Mouse (Mus musculus): ENCODE results near the gene Bckdk.

Gene Bckdk

DNA sequence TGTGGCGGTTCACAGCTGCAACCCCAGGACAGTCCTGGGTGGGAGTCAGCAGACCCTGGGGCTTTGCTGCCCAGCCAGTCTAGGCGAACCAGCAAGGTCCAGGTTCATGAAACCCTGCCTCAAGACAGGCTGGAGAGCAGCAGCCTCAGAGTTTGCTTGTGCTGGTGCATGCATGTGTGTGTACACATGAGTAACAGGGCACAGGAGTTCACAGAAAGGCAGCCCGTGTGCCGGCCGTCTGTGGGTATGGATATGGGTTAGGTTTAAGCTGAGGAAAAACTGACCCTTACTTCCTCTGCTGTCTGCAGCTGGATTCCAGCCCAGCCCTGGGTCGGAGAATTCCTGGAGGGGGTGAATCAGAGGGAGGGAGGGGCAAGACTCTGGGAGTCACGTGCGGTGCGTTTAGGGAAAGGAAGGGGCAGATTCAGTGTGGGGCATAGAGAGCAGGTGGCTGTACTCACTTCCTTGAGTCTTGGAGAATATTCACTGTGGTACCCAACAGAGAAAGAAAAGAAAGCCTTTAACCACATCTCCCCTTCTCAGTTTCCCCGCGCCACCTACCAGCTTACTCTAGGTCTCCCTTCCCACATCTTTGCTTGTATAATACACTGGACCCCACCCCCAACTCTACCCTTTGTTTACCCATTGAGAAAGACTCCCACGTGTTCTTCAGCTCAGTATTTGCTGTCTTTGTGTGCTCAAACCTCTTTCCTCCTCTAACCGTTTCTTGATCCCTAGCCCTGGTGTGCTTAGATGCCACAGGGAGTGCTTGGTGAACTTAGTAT is 27.7 kb downstream of the Bckdk start:
- ChIA-PET POLR2A (interaction anchor here in 3 of 4 experiments (0.6 to 11.4 kb wide), 48 partner anchors 8 to 914 kb away, joined by 3 to 433 read pairs (median 6); partner anchors contain the start of genes Fus (in 3 of the 3), Kat8 (in 3 of the 3), Vkorc1 (in 3 of the 3) and Bckdk (in 2 of the 3)), CTCF (interaction anchor here in 3 of 4 experiments (0.5 to 7.5 kb wide), 23 partner anchors 9 to 689 kb away, joined by 3 to 120 read pairs (median 4); partner anchors contain the start of genes Fus (in 1 of the 3), Hsd3b7 (in 1 of the 3) and Prss36 (in 1 of the 3))

DNA sequence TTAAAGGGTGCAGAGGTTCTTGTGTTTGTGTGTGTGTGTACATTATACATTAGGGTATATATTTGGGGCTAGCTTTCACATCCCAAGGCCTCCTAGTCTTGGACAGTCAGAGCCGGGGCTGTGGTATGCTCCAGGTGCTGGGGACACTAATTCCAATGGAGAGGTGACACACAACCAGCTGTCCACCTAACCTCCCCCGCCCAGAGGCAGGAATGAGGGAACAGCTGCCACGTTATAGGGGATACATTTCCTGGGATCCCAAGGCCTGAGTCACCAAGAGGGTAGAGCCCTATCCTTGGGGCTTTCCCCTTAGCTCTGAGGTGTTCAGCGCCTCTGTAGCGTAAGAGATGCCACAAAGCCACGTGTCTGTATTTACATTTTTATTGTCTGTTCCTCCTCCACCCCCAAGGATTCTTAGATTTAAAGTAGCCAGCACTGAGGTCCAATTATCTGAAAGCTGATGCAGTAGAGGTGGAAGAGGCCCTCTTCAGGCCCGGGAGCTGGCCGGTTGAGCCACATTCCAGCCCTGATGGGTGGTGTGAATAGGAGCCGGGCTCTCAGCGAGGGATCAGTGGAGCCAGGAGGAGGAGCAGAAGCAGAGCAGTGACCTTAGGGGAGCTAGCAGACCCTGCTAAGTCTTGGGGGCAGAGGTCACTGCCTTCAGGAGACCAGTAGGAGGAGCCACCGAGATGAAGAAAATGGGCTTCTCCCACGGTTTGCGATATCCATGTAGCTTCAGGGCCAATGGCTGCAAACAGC is 28.6 kb downstream of the Bckdk start:
- CTCF ChIA-PET, result interaction anchor here (0.5 to 7.5 kb wide), 35 partner anchors 9 to 724 kb away, joined by 3 to 120 read pairs (median 3); partner anchors contain the start of genes Fbxl19 (in 1 of the 4), Fus (in 1 of the 4), Hsd3b7 (in 1 of the 4) and Kat8 (in 1 of the 4)
- POLR2A ChIA-PET, result interaction anchor here (0.6 to 11.4 kb wide), 69 partner anchors 9 to 1593 kb away, joined by 3 to 433 read pairs (median 4); partner anchors contain the start of genes Kat8 (in 4 of the 4), Fus (in 3 of the 4), Vkorc1 (in 3 of the 4) and Bckdk (in 2 of the 4)

DNA sequence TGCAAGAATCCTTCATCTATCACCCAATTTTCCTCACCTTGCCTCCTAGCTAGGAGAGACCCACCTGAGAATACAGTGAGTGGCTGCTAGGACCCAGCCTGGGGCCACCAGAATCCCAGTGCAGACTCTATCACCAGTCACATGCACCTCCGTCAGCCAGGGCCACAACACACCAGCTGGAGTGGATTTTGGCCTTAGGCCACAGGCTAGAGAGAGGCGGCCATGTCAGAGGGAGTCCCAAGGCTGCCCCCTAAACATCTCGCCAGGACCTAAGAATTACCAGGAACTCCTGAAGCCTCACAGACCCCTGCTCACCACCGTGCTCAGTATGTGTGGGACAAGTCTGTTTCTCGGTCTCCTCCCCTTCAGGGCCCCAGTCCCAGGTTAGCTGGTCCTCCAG is 30.2 kb downstream of the Bckdk start:
- ChIA-PET CTCF (interaction anchor here in 3 of 4 experiments (0.6 to 7.5 kb wide), 14 partner anchors 8 to 303 kb away, joined by 3 to 120 read pairs (median 19); partner anchors contain the start of genes Armc5 (in 1 of the 3), Kat8 (in 1 of the 3) and Prss36 (in 1 of the 3)), POLR2A (interaction anchor here (0.7 to 11.4 kb wide), 32 partner anchors 11 to 346 kb away, joined by 3 to 433 read pairs (median 10); partner anchors contain the start of genes Fus (in 3 of the 4), Bckdk (in 2 of the 4), Gm21974 (in 2 of the 4) and Hsd3b7 (in 2 of the 4))

DNA sequence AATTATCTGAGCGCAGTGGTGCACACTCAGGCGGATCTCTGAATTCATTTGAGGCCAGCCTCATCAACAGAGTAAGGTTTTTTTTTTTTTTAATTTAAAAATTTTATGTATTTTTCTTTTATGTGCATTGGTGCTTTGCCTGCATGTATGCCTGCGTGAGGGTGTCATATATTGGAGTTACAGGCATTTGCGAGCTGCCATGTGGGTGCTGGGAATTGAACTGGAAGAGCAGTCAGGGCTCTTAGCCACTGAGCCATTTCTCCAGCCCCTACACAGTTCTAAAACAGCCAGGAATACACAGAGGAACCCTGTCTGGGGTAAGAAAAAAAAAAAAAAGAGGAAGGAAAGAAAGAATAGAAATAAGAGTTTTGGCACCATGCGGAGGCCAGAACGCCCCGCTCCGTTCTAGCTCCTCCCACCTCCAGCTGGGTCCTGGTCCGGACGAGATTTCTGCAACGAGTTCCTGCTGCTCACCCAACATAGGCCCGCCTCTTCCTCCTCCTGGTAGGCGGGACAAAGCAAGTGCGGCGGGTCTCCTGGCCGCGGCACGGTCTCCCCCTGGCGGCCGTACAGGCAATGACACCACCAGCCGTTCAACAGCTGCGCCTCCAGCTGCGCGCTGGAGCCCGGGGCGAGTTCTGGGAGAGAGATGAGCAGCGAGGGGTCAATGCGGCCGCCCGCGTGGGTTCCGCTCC is 31.3 kb downstream of the Bckdk start:
- POLR2A ChIA-PET, result interaction anchor here (0.6 to 11.4 kb wide), 89 partner anchors 8 to 528 kb away, joined by 3 to 433 read pairs (median 5); partner anchors contain the start of genes Kat8 (in 4 of the 4), Fus (in 3 of the 4), Pycard (in 3 of the 4) and Setd1a (in 3 of the 4)
- CTCF ChIA-PET, result interaction anchor here (0.5 to 7.5 kb wide), 76 partner anchors 8 to 527 kb away, joined by 3 to 120 read pairs (median 5); partner anchors contain the start of genes Kat8 (in 3 of the 4), Prss36 (in 2 of the 4), Armc5 (in 1 of the 4) and Bckdk (in 1 of the 4)

DNA sequence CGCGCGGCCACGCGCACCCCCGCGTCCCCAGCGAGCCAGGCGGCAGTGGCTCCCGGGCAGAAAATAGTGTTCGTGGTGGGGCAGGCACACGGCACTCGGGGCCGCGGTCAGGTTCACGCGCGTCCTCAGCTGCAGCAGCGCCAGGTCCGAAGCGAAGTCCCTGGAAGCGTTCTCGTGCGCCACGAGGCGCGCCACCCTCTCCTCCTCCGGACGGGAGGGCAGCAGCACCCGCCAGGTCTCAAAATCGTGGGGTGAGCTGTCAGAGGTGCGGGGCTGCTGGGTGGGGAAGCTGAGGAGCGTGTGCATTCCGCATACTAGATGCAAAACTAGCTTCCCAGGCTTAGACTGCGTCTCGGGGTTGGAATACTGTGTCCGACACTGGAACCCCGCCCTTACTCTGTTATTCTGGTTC is 31.9 kb downstream of the Bckdk start:
- ChIA-PET POLR2A (interaction anchor here (0.5 to 11.4 kb wide), 92 partner anchors 9 to 457 kb away, joined by 3 to 433 read pairs (median 5); partner anchors contain the start of genes Kat8 (in 4 of the 4), Fus (in 3 of the 4), Pycard (in 3 of the 4) and Setd1a (in 3 of the 4)), CTCF (interaction anchor here (0.5 to 7.5 kb wide), 74 partner anchors 9 to 526 kb away, joined by 3 to 120 read pairs (median 5); partner anchors contain the start of genes Kat8 (in 3 of the 4), Prss36 (in 2 of the 4), Armc5 (in 1 of the 4) and Bckdk (in 1 of the 4))

DNA sequence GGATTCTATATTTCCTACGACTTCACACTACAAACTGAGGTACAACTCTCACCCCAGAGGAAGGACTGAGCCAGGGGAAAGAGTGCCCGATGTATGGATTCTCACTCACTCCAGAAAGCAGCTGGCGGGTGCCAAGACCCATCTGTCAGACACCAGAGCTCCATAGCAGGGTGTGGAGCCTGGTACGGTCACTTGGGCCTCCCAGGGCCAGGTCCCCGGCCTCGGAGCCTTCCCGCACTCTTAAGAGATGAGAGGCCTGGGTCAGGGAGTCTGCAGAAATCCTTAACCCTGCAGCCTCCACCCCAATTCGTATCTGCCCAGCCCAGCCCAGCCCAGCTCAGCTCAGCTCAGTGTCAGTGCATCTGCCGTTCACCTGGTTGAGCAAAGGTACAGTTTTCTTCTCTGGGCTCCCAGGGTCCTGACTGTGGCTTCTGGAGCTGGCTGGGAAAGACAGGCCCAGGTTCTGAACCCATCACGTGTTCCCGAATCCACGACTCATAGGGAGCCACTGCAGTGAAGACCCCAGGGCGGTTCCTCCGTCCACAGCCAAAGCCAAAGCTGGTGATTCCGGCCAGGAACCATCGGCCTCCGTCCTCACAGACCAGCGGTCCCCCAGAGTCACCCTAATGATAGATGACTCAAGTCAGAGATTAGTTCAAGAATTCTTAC is 32.5 kb downstream of the Bckdk start:
- POLR2A ChIA-PET, result interaction anchor here (0.5 to 11.4 kb wide), 61 partner anchors 8 to 425 kb away, joined by 3 to 433 read pairs (median 6); partner anchors contain the start of genes Fus (in 3 of the 4), Pycard (in 3 of the 4), Setd1a (in 3 of the 4) and Bckdk (in 2 of the 4)
- CTCF ChIA-PET, result interaction anchor here (0.5 to 7.5 kb wide), 47 partner anchors 8 to 409 kb away, joined by 3 to 120 read pairs (median 6); partner anchors contain the start of genes Kat8 (in 4 of the 4), Prss36 (in 2 of the 4), Bckdk (in 1 of the 4) and Bcl7c (in 1 of the 4)

DNA sequence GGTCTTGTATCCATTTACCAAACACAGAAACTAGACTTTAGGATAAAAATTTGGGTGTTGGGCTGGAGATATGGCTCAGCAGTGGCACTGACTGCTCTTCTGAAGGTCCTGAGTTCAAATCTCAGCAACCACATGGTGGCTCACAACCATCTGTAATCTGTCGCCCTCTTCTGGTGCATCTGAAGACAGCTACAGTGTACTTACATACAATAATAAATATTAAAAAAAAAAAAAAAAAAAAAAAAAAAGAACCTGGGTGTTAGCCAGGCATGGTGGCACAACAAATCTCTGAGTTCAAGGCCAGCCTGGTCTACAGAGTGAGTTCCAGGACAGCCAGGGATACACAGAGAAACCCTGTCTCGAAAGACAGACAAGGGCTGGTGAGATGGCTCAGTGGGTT is 38.2 kb downstream of the Bckdk start:
- ChIA-PET CTCF (interaction anchor here (0.6 to 1.8 kb wide), 14 partner anchors 9 to 822 kb away, joined by 3 to 14 read pairs (median 4); partner anchors contain the start of genes Gm21974 (in 1 of the 4), Kat8 (in 1 of the 4) and Vkorc1 (in 1 of the 4)), POLR2A (interaction anchor here (0.6 to 8.8 kb wide), 14 partner anchors 10 to 1642 kb away, joined by 3 to 120 read pairs (median 4); partner anchors contain the start of genes Fus (in 2 of the 4) and Inpp5f (in 1 of the 4))

DNA sequence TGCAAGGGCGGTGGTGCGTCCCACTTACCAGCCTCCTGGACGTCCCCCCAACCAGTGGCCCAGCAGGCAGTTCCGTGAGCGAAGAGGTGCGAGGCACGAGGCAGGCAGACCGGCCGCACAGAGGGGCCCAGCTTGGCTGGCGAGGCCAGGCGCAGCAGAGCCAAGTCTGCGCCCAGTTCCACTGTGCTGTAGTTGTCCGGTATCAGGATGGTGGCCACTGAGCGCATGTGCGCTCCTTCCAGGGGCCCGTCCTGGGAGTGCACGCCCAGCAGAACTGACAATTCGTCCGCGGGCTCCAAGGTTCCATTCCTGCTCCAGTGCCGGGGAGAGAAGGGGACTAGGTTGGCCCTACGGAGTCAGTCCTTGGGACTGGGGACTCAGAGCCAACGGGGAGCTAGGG is 40.7 kb downstream of the Bckdk start:
- CTCF ChIA-PET, result interaction anchor here in 3 of 4 experiments (0.5 to 8.3 kb wide), 7 partner anchors 9 to 254 kb away, joined by 3 to 54 read pairs (median 4); no protein-coding TSS in a partner anchor
- POLR2A ChIA-PET, result interaction anchor here (0.6 to 9.5 kb wide), 36 partner anchors 8 to 691 kb away, joined by 3 to 120 read pairs (median 5); partner anchors contain the start of genes Fus (in 3 of the 4), Kat8 (in 2 of the 4), Ctf1 (in 1 of the 4) and Hsd3b7 (in 1 of the 4)

DNA sequence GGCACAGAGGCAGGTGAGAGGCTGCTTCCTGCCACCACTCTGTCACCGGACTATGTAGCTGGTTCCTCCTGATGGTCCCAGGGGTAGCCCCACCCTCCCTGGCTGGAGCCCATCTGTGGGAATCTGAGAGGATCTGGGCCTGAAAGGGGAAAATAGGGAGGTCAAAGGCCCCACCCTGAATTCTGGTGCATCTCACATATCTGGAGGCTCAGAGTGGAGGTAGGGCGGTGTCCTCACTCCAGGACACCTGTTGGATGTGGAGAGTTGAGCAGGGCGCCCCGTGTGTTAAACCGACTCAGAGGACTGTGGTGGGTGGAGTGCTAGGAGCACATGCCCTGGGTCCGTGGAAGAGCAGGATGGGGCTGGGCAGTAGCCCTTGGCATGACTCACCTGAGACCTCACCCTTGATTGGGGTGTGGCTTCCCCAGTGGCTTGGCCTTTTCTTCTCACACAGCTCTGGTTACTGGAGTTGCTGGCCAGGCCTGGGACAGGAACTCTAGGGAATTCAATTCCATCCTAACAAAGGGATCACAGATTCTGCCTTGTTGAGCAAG is 42.7 kb downstream of the Bckdk start, which contains the start of gene Prss36:
Prss36 (minus strand) TSS at position 256 of the 554 bp plus-strand sequence.
- ChIA-PET CTCF (interaction anchor here in 3 of 4 experiments (0.6 to 8.3 kb wide), 6 partner anchors 11 to 79 kb away, joined by 3 to 54 read pairs (median 3); no protein-coding TSS in a partner anchor), POLR2A (interaction anchor here (0.6 to 9.5 kb wide), 16 partner anchors 11 to 176 kb away, joined by 3 to 120 read pairs (median 4); partner anchors contain the start of genes Fus (in 3 of the 4) and Kat8 (in 1 of the 4))

DNA sequence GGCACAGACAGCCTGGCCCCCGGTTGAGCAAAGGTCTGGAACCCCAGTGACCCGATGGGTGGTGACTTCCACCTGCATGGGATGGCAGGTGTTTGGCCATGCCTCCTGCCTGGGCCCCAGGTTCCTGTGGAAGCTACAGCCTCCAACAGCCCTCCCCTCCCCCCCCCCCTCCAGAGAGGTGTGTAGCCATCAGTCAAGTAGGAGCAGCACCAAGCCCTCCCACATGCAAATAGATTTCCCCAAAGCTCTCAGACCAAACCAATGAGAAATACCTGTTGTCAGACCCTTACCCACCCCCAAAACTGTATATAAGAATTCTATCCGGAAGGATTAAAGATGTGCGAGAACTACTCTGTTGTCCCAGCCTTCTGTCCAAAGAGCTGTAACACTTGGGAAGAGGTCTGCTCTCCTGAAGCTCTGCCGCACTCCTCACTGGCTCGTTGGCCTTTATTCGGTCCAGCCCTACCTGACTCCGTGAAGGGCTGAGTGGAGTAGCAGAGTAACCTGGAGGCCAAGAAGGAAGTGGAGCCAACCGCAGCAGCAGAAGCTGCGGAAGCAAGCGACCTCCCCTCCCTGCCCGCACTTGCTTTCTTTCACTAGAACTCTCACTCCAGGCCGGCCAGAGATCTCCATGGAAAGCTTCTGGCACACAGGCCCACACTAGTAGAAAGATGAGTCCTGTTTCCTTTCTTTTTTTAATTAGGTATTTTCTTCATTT is 49.1 kb downstream of the Bckdk start:
- POLR2A ChIA-PET, result interaction anchor here (0.5 to 3.1 kb wide), 27 partner anchors 9 to 604 kb away, joined by 3 to 46 read pairs (median 4); partner anchors contain the start of genes Fus (in 3 of the 4), Prss53 (in 1 of the 4) and Pycard (in 1 of the 4)

DNA sequence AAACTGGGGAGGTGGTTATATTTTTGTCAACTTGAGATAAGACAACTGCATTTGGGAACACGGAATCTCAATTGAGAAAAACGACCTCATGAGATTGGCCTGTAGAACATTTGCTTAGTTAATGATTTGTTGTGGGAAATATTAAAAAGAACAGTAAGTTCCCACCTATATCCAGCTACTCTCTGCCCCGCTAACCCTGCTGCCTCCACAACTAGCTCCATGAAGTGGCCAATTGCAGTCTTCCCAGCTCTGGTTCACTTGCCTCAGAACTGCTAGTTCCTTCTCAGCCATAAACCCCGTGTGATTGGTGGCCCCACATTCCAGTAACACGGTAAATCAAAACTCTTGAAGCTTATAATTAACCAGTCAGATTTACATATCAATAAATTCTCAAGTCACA is 55.5 kb downstream of the Bckdk start:
- POLR2A ChIA-PET, result interaction anchor here in 3 of 4 experiments (0.8 to 3.6 kb wide), 11 partner anchors 9 to 47 kb away, joined by 3 to 39 read pairs (median 4); partner anchors contain the start of genes Fus (in 2 of the 3), Kat8 (in 1 of the 3) and Pycard (in 1 of the 3)
- CTCF ChIA-PET, result interaction anchor here in 1 of 4 experiments (0.7 to 2.2 kb wide), 3 partner anchors 24 to 302 kb away, joined by 3 to 7 read pairs (median 4); no protein-coding TSS in a partner anchor

More for the DNA sequence above, 49.1 kb downstream of the Bckdk start:
- CTCF ChIA-PET, result interaction anchor here in 3 of 4 experiments (0.6 to 1.4 kb wide), 7 partner anchors 17 to 278 kb away, joined by 3 to 10 read pairs (median 4); no protein-coding TSS in a partner anchor
